Mouse (Mus musculus) heart, embryonic 10.5 days (tissue): ENCODE measurements around the gene Dnah5. TPM values are rescaled to one million over a fixed set of nuclear protein-coding genes. Genes with fewer than 3 reads are reported as not detected.

Experiments
- DNase-seq: peaks from one replicate; pipeline ENCODE4 v3.0.0-alpha.2; 2017; ENCODE audit warnings: low spot score
- H3K27ac ChIP-seq: fragments of 300-500 bp; sonication (generic); 2 replicates; pipeline ENCODE4 v1.5.1; 2016; ENCODE audit warnings: mild to moderate bottlenecking
- H3K27me3 ChIP-seq: fragments of 300-500 bp; sonication (generic); 2 replicates; pipeline ENCODE4 v1.6.1; 2016; ENCODE audit warnings: mild to moderate bottlenecking; ENCODE audit not compliant: poor library complexity, insufficient read depth, severe bottlenecking
- H3K36me3 ChIP-seq: fragments of 300-500 bp; sonication (generic); 2 replicates; pipeline ENCODE4 v1.6.1; 2016; ENCODE audit warnings: mild to moderate bottlenecking, moderate library complexity
- H3K4me1 ChIP-seq: fragments of 300-500 bp; sonication (generic); 2 replicates; pipeline ENCODE4 v1.6.1; 2016; ENCODE audit warnings: mild to moderate bottlenecking
- H3K4me3 ChIP-seq: fragments of 300-500 bp; sonication (generic); 2 replicates; pipeline ENCODE4 v1.5.1; 2016; ENCODE audit warnings: mild to moderate bottlenecking, moderate library complexity
- H3K9me3 ChIP-seq: fragments of 300-500 bp; sonication (generic); 2 replicates; pipeline ENCODE4 v1.6.1; 2016; ENCODE audit warnings: mild to moderate bottlenecking, moderate library complexity
- WGBS: fragments of 180-500 bp; shearing (Covaris S2); methylation state at CpG from one replicate; pipeline ENCODE4 v1.1.7; 2016; 5-methylcytosine and 5-hydroxymethylcytosine counted together
- polyA plus RNA-seq: library from polyadenylated mRNA; unstranded; fragments of >200 nt; fragmentation: Nextera tagmentation; extraction: Ambion mirVana; gene quantifications from 2 replicates; pipeline ENCODE4 v1.2.1, GENCODE M21; 2016

The Dnah5 gene
- polyA plus RNA-seq, 1 experiment from 2014 or later: 0.04 TPM

GRCm38 (mm10) chr15:28188361-28189011 is 15.1 kb upstream of the Dnah5 start:
- Histone ChIP-seq H3K27me3 (no peaks in the 10 kb centered on the region), H3K9me3 (no peaks in the 10 kb centered on the region), H3K27ac (no peak overlapping the region), H3K4me1 (no peaks in the 10 kb centered on the region), H3K36me3 (no peaks in the 10 kb centered on the region), H3K4me3 (no peak overlapping the region)
- no peak for DNase-seq
- 65% methylated on average over 11 of the region's 11 CpGs for WGBS

GRCm38 (mm10) chr15:28189668-28190067 is 13.9 kb upstream of the Dnah5 start:
- Histone ChIP-seq H3K4me3 (0 out of 2 replicates have a peak overlapping the region, but pooled peaks have one; percentile 24), H3K36me3 (no peaks in the 10 kb centered on the region), H3K4me1 (no peaks in the 10 kb centered on the region), H3K27me3 (no peaks in the 10 kb centered on the region), H3K27ac (no peak overlapping the region), H3K9me3 (no peaks in the 10 kb centered on the region)
- DNase-seq: no peak
- WGBS: 34% methylated on average over 12 of the region's 12 CpGs

- H3K27ac ChIP-seq: no peak overlapping the region
- no peaks in the 10 kb centered on the region for H3K4me1 ChIP-seq
- no peaks in the 10 kb centered on the region for H3K36me3 ChIP-seq
- 57% methylated on average over 4 of the region's 4 CpGs for whole genome bisulfite sequencing
- DNase-seq: no peak
- no peaks in the 10 kb centered on the region for H3K9me3 ChIP-seq
- no peaks in the 10 kb centered on the region for H3K27me3 ChIP-seq
- H3K4me3 ChIP-seq: no peak overlapping the region
Measured at GRCm38 (mm10) chr15:28198609-28199008, 4.9 kb upstream of the Dnah5 start.

GRCm38 (mm10) chr15:28204626-28205025 is 1.1 kb downstream of the Dnah5 start:
- H3K36me3 ChIP-seq: no peaks in the 10 kb centered on the region
- H3K4me3 ChIP-seq: no peak overlapping the region
- no peak for DNase-seq
- no peaks in the 10 kb centered on the region for H3K4me1 ChIP-seq
- no peaks in the 10 kb centered on the region for H3K27me3 ChIP-seq
- no peak overlapping the region for H3K27ac ChIP-seq
- no peaks in the 10 kb centered on the region for H3K9me3 ChIP-seq
- 83% methylated on average over 3 of the region's 3 CpGs for WGBS

- DNase-seq: no peak
- H3K4me3 ChIP-seq: no peak overlapping the region
- H3K27ac ChIP-seq: no peak overlapping the region
- H3K4me1 ChIP-seq: no peaks in the 10 kb centered on the region
- H3K9me3 ChIP-seq: no peaks in the 10 kb centered on the region
- H3K27me3 ChIP-seq: no peaks in the 10 kb centered on the region
- no peaks in the 10 kb centered on the region for H3K36me3 ChIP-seq
- 59% methylated on average over 2 of the region's 2 CpGs for WGBS
Measured at GRCm38 (mm10) chr15:28207545-28207944, 4.0 kb downstream of the Dnah5 start.

- H3K4me1 ChIP-seq: peaks cover 4% of the 10 kb centered on the region; the same call in 1 of the 2 replicates
- no peaks in the 10 kb centered on the region for H3K9me3 ChIP-seq
- H3K4me3 ChIP-seq: no peak overlapping the region
- no peak for DNase-seq
- 85% methylated on average over 5 of the region's 5 CpGs for WGBS
- no peaks in the 10 kb centered on the region for H3K36me3 ChIP-seq
- H3K27me3 ChIP-seq: no peaks in the 10 kb centered on the region
- H3K27ac ChIP-seq: no peak overlapping the region
Measured at GRCm38 (mm10) chr15:28213057-28213456, 9.5 kb downstream of the Dnah5 start.

GRCm38 (mm10) chr15:28216358-28216757 is 12.8 kb downstream of the Dnah5 start:
- WGBS: 76% methylated on average over 8 of the region's 8 CpGs
- no peaks in the 10 kb centered on the region for H3K27me3 ChIP-seq
- DNase-seq: no peak
- peaks cover 4% of the 10 kb centered on the region; the same call in 1 of the 2 replicates for H3K4me1 ChIP-seq
- no peaks in the 10 kb centered on the region for H3K36me3 ChIP-seq
- H3K4me3 ChIP-seq: no peak overlapping the region
- H3K9me3 ChIP-seq: no peaks in the 10 kb centered on the region
- H3K27ac ChIP-seq: no peak overlapping the region

GRCm38 (mm10) chr15:28227316-28227715 is 23.8 kb downstream of the Dnah5 start:
- Histone ChIP-seq H3K27me3 (no peaks in the 10 kb centered on the region), H3K4me3 (no peak overlapping the region), H3K27ac (no peak overlapping the region), H3K36me3 (no peaks in the 10 kb centered on the region), H3K4me1 (peaks cover 7% of the 10 kb centered on the region), H3K9me3 (no peaks in the 10 kb centered on the region)
- 43% methylated on average over 3 of the region's 3 CpGs for WGBS
- no peak for DNase-seq

GRCm38 (mm10) chr15:28260250-28260649 is 56.7 kb downstream of the Dnah5 start:
- H3K4me1 ChIP-seq: no peaks in the 10 kb centered on the region
- WGBS: 76% methylated on average over 1 of the region's 1 CpGs
- no peak overlapping the region for H3K27ac ChIP-seq
- no peak for DNase-seq
- H3K27me3 ChIP-seq: no peaks in the 10 kb centered on the region
- no peaks in the 10 kb centered on the region for H3K9me3 ChIP-seq
- no peak overlapping the region for H3K4me3 ChIP-seq
- H3K36me3 ChIP-seq: no peaks in the 10 kb centered on the region

- 95% methylated on average over 4 of the region's 4 CpGs for WGBS
Measured at GRCm38 (mm10) chr15:28299438-28299837, 95.9 kb downstream of the Dnah5 start.

GRCm38 (mm10) chr15:28307131-28307530 is 103.6 kb downstream of the Dnah5 start:
- 65% methylated on average over 8 of the region's 8 CpGs for WGBS
- Histone ChIP-seq H3K4me3 (no peak overlapping the region), H3K27me3 (no peaks in the 10 kb centered on the region), H3K36me3 (no peaks in the 10 kb centered on the region), H3K27ac (no peak overlapping the region), H3K4me1 (no peaks in the 10 kb centered on the region), H3K9me3 (no peaks in the 10 kb centered on the region)
- no peak for DNase-seq

More at GRCm38 (mm10) chr15:28299438-28299837, 95.9 kb downstream of the Dnah5 start:
- Histone ChIP-seq H3K9me3 (no peaks in the 10 kb centered on the region), H3K4me1 (no peaks in the 10 kb centered on the region), H3K4me3 (no peak overlapping the region), H3K36me3 (no peaks in the 10 kb centered on the region), H3K27me3 (no peaks in the 10 kb centered on the region), H3K27ac (no peak overlapping the region)
- DNase-seq: no peak

GRCm38 (mm10) chr15:28307884-28308283 is 104.3 kb downstream of the Dnah5 start:
- H3K27ac ChIP-seq: no peak overlapping the region
- no peaks in the 10 kb centered on the region for H3K36me3 ChIP-seq
- no peaks in the 10 kb centered on the region for H3K27me3 ChIP-seq
- 84% methylated on average over 2 of the region's 2 CpGs for WGBS
- no peak for DNase-seq
- H3K4me1 ChIP-seq: no peaks in the 10 kb centered on the region
- H3K9me3 ChIP-seq: no peaks in the 10 kb centered on the region
- no peak overlapping the region for H3K4me3 ChIP-seq

- WGBS: 77% methylated on average over 4 of the region's 4 CpGs
- no peaks in the 10 kb centered on the region for H3K4me1 ChIP-seq
- DNase-seq: no peak
- no peak overlapping the region for H3K27ac ChIP-seq
- H3K36me3 ChIP-seq: no peaks in the 10 kb centered on the region
- no peaks in the 10 kb centered on the region for H3K27me3 ChIP-seq
- H3K4me3 ChIP-seq: no peak overlapping the region
- H3K9me3 ChIP-seq: no peaks in the 10 kb centered on the region
Measured at GRCm38 (mm10) chr15:28310516-28310915, 107.0 kb downstream of the Dnah5 start.

GRCm38 (mm10) chr15:28313451-28313850 is 109.9 kb downstream of the Dnah5 start:
- Histone ChIP-seq H3K4me1 (no peaks in the 10 kb centered on the region), H3K36me3 (no peaks in the 10 kb centered on the region), H3K4me3 (no peak overlapping the region), H3K9me3 (no peaks in the 10 kb centered on the region), H3K27ac (no peak overlapping the region), H3K27me3 (no peaks in the 10 kb centered on the region)
- 73% methylated on average over 14 of the region's 14 CpGs for WGBS
- DNase-seq: no peak
